Mouse (Mus musculus) layer of hippocampus, postnatal 25 days (tissue): ENCODE measurements around the gene Carm1. TPM values are rescaled to one million over a fixed set of nuclear protein-coding genes. Genes with fewer than 3 reads are reported as not detected.
"Not testable (repeated sequence)": the region's sequence is repeated elsewhere in the genome, so short reads cannot be mapped to it uniquely, and the experiment has no call there.

Source experiments
- DNase-seq, 2 experiments: peaks; one replicate each; pipeline ENCODE4 v3.0.0; 2022; ENCODE audit warnings: mixed read lengths in 2 of 2, low spot score in 1 of 2; ENCODE audit errors: extremely low spot score in 1 of 2
- total RNA-seq, 2 experiments: library from RNA; stranded (reverse); gene quantifications; 2 replicates each; pipeline ENCODE4 v1.2.3; 2021

Carm1 gene
- total RNA-seq, 2 experiments from 2014 or later: 70.0 to 78.1 TPM

GRCm38 (mm10) chr9:21536501-21536900 lies 10.2 kb upstream of the Carm1 start:
- no peak for DNase-seq

GRCm38 (mm10) chr9:21537009-21537408 lies 9.7 kb upstream of the Carm1 start:
- DNase-seq: no peak

- DNase-seq: no peak
Measured at GRCm38 (mm10) chr9:21539981-21540753, 6.5 kb upstream of the Carm1 start.

DNA sequence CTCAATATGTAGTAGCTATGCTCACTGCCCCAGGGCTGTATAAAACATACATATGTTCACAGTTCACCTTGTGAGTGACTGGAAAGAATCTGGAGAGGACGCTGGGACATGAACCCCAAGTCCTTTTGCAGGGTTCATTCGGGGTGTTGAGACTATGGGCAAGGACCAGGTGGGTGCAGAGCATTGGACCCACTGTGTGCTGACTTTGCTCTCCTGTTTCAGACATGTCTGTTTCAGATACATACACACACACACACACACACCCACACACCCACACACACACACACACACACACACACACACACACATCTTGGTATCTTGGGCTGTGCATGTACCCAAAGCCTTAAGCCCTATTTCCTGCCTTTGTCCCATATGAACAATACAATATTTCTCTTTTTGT lies 4.7 kb upstream of the Carm1 start:
- not testable (repeated sequence) for DNase-seq

DNA sequence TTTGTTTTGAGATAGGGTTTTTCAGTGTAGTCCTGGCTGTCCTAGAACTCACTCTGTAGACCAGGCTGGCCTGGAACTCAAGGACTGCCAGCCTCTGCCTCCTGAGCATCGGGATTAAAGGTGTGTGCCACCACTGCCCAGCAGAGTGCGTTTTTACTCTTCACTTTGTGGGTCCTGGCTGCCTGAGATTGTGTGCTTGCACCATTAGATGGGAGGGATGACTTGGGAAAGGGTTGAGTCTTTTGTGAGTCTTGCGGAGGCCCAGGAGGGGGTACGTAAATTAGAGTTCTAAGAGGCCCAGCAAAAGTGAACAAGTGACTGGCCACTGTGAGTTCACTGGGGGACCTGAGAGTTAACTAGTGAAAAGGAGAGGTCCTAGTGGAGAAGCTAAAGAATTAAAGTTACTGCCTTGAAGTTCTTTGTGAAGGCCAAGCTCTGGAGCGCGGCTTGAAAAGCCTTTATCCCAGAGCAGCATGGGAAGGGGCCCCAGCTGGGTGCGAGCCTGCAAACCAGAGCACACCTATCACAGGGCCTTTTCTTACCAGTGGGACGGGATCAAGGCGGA lies 1.3 kb upstream of the Carm1 start:
- DNase-seq: no peak

GRCm38 (mm10) chr9:21545916-21546788 lies 542 bp upstream of the Carm1 start:
- DNase-seq: peak; percentile 92 to 97

DNA sequence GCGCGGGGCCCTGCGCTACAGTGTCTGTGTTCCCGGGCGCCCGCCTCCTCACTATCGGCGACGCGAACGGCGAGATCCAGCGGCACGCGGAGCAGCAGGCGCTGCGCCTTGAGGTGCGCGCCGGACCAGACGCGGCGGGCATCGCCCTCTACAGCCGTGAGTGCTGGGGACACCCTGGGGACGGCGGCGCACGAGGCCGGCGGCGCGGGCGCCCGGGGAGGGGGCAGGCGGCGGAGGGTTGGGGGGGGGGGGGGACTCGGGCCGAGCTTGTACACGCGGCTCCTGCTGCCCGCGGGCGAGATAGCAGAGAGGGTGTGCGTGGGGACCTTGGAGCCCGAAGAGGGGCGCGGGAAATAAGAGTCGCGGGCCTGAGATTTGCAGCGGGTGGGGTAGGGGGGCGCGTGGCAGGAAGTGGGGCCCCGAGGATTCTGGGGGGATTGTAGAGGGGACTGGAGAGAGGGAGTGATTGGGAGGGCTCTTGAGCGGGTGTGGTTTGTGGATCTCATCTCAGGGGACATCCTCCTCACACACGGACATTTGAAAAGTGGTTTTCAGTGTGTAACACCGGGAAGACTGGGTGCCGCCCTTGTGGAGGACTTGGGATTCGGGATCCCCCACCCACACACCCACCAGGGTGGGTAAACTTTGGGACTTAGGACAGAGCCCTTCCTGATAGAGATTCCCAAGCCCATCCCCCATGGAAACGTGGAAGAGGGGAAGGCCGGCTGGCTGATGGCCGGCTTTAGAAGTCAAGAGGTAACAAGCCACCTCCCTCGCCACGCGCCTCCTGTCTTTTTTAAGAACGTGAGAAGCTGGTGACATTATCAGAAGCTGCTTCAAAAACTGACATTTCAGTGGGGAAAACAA lies 614 bp downstream of the Carm1 start:
- DNase-seq: peak in 1 of 2 experiments; percentile 41

- no peak for DNase-seq
Measured at GRCm38 (mm10) chr9:21551049-21551448, 4.4 kb downstream of the Carm1 start.

- no peak for DNase-seq
Measured at GRCm38 (mm10) chr9:21553607-21554273, 7.0 kb downstream of the Carm1 start.

DNA sequence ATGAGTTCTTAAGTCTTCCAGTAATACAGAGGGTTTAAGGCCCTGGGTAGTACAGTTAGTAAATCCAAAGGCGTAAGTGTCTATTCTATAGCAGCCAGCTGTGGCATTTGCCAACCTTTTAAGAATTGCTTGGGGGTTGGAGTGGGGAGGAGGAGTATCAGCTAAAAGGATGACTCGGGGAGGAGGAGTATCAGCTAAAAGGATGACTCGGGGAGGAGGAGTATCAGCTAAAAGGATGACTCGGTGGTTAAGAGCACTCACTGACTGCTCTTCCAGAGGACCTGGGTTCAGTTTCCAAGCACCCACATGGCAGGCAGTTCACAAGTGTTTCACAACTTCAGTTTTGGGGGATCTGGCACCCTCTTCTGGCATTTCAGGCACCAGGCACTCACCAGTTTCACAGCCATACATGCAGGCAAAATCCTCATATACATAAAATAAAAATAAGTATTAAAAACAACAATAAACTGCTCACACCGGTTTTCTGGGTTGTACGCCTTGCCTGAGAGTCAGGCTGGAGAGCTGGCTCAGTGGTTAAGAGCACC lies 8.6 kb downstream of the Carm1 start:
- no peak for DNase-seq

- DNase-seq: no peak
Measured at GRCm38 (mm10) chr9:21556996-21557395, 10.3 kb downstream of the Carm1 start.

- no peak for DNase-seq
Measured at GRCm38 (mm10) chr9:21557556-21557955, 10.9 kb downstream of the Carm1 start.

GRCm38 (mm10) chr9:21558366-21558765 lies 11.7 kb downstream of the Carm1 start:
- DNase-seq: no peak

GRCm38 (mm10) chr9:21559151-21559550 lies 12.5 kb downstream of the Carm1 start:
- no peak for DNase-seq

GRCm38 (mm10) chr9:21564420-21564819 lies 17.7 kb downstream of the Carm1 start:
- DNase-seq: no peak

- no peak for DNase-seq
Measured at GRCm38 (mm10) chr9:21565004-21565586, 18.4 kb downstream of the Carm1 start.

GRCm38 (mm10) chr9:21566538-21566937 lies 19.8 kb downstream of the Carm1 start:
- DNase-seq: no peak

GRCm38 (mm10) chr9:21567051-21567450 lies 20.4 kb downstream of the Carm1 start:
- no peak for DNase-seq

- no peak for DNase-seq
Measured at GRCm38 (mm10) chr9:21568657-21569255, 22.1 kb downstream of the Carm1 start.
